Mouse (Mus musculus): Measurements from ENCODE around the gene Prkag2.
"Not testable (repeated sequence)": the region's sequence is repeated elsewhere in the genome, so short reads cannot be mapped to it uniquely, and the experiment has no call there.

The Prkag2 gene

GRCm38 (mm10) chr5:24825365-24826055, 274.9 kb downstream of the Prkag2 start:
- DNase-seq (ENCODE audit: low read depth, low spot score) = no peak

GRCm38 (mm10) chr5:24823864-24824405, 276.5 kb downstream of the Prkag2 start:
- no peak for DNase-seq (ENCODE audit: low read depth, low spot score)

- no peak for DNase-seq (ENCODE audit: low read depth, low spot score)
Observed at GRCm38 (mm10) chr5:24822781-24823180, 277.7 kb downstream of the Prkag2 start.

GRCm38 (mm10) chr5:24822231-24822630, 278.2 kb downstream of the Prkag2 start:
- DNase-seq (ENCODE audit: low read depth, low spot score) = not testable (repeated sequence)

GRCm38 (mm10) chr5:24821403-24821841, 279.0 kb downstream of the Prkag2 start:
- no peak for DNase-seq (ENCODE audit: low read depth, low spot score)

- no peak for DNase-seq (ENCODE audit: low read depth, low spot score)
Observed at GRCm38 (mm10) chr5:24820627-24821026, 279.8 kb downstream of the Prkag2 start.

- DNase-seq (ENCODE audit: low read depth, low spot score) = no peak
Observed at GRCm38 (mm10) chr5:24817191-24817590, 283.3 kb downstream of the Prkag2 start.

- DNase-seq (ENCODE audit: low read depth, low spot score) = no peak
Observed at GRCm38 (mm10) chr5:24813946-24814345, 286.5 kb downstream of the Prkag2 start.

GRCm38 (mm10) chr5:24813005-24813404, 287.4 kb downstream of the Prkag2 start:
- no peak for DNase-seq (ENCODE audit: low read depth, low spot score)
